Comparison of ENCODE assay signal across 8 mouse cellular contexts in genomic region chr17:74489024-74489900, GRCm38 (mm10). TPM values are rescaled to one million over a fixed set of nuclear protein-coding genes. Genes with fewer than 3 reads are reported as not detected.
A peak's percentile ranks its signal among the peaks of the same experiment; 100 is the strongest.
DNase-seq lines count a peak whose midpoint lies in the region; ATAC-seq and TF ChIP-seq lines count a peak whose summit lies in the region.

Gene Yipf4, plus strand, starts transcription at chr17:74489493.

- peaks cover 10% of the 10 kb centered on the region; the same call in 1 of the 2 replicates for H3K36me3 ChIP-seq in hindbrain, postnatal 0 days (ENCODE audit: insufficient read depth, low read length)

- intact Hi-C loops in gastrocnemius, adult 2 months (cut with DNase I) = loop anchor here (1.0 kb wide), 1 partner anchor 94 kb away; the partner anchor contains the start of gene Slc30a6
- intact Hi-C loops in left cerebral cortex, adult 2 months (cut with DNase I) = loop anchor here (1.0 to 5.0 kb wide), 2 partner anchors 39 to 92 kb away; partner anchors contain the start of genes Birc6 and Slc30a6

- DNase-seq in ZHBTc4 (ENCODE audit: low read depth, low spot score) = peak; percentile 91
- peak; percentile 96 for DNase-seq in gastrocnemius, adult 2 months
- peak; percentile 97 for DNase-seq in hindbrain, postnatal 0 days (ENCODE audit: low spot score)
- peak; percentile 96 to 98 for DNase-seq in left cerebral cortex, adult 2 months (ENCODE audit: extremely low spot score in 1 of 2, low spot score in 2 of 2)
- peak; percentile 99 for DNase-seq in right cerebral cortex, adult 2 months (ENCODE audit: low spot score in 2 of 2)
- peak; percentile 96 for DNase-seq in urinary bladder, postnatal 14 days (ENCODE audit: low spot score)

- H3K4me1 ChIP-seq in hindbrain, postnatal 0 days (ENCODE audit: insufficient read depth, low read length) = no peaks in the 10 kb centered on the region

- peak within 1 kb of the TSS; percentile 72 for H3K4me2 ChIP-seq in hindbrain, postnatal 0 days (ENCODE audit: low read depth, low read length)

- peak within 1 kb of the TSS; percentile 96 for H3K9ac ChIP-seq in hindbrain, postnatal 0 days (replicated peaks; ENCODE audit: low read length)

- H3K27ac ChIP-seq in gastrocnemius, adult 2 months = peak within 1 kb of the TSS; percentile 98
- H3K27ac ChIP-seq in hindbrain, postnatal 0 days = peak within 1 kb of the TSS; percentile 86
- H3K27ac ChIP-seq in left cerebral cortex, adult 2 months = peak within 1 kb of the TSS; percentile 90

- TF ChIP-seq CTCF in gastrocnemius, adult 2 months (IDR thresholded peaks at IDR 0.05) = no peak
- no peak for TF ChIP-seq CTCF in hindbrain, postnatal 0 days (IDR thresholded peaks at IDR 0.05; ENCODE audit: low read depth)
- TF ChIP-seq CTCF in left cerebral cortex, adult 2 months (IDR thresholded peaks at IDR 0.05) = no peak

- H3K27me3 ChIP-seq in hindbrain, postnatal 0 days (ENCODE audit: insufficient read depth, low read length) = no peaks in the 10 kb centered on the region

- no peaks in the 10 kb centered on the region for H3K9me3 ChIP-seq in hindbrain, postnatal 0 days (ENCODE audit: low read length)

- peak within 1 kb of the TSS; percentile 81 for H3K4me3 ChIP-seq in gastrocnemius, adult 2 months
- H3K4me3 ChIP-seq in hindbrain, postnatal 0 days (ENCODE audit: low read length) = peak within 1 kb of the TSS; percentile 100
- H3K4me3 ChIP-seq in left cerebral cortex, adult 2 months = peak within 1 kb of the TSS; percentile 99

- 4% methylated on average over 57 of the region's 58 CpGs for WGBS in hindbrain, postnatal 0 days

- peak; percentile 99 for ATAC-seq in common myeloid progenitor, adult 5-6 weeks (replicated peaks; ENCODE audit: low read depth, poor library complexity, severe bottlenecking)
- ATAC-seq in hindbrain, postnatal 0 days = peak; percentile 100
- ATAC-seq in megakaryocyte, adult 5-6 weeks (ENCODE audit: poor library complexity, severe bottlenecking) = peak; percentile 98

RNA-seq across cellular contexts. Expression of gene Yipf4, which starts in this region (rescaled TPM):
- 36.1 and 41.7 TPM in 2 replicates for total RNA-seq in common myeloid progenitor, adult 5-6 weeks (2017)
- 10 to 100 TPM; 28.4 to 36.7 TPM for total RNA-seq in gastrocnemius, adult 2 months (2021)
- 32.1 and 43.3 TPM in 2 replicates for total RNA-seq in hindbrain, postnatal 0 days (2014; rRNA removed)
- 53.5 and 55.2 TPM in 2 replicates for polyA plus RNA-seq in hindbrain, postnatal 0 days (2015; fragmentation: Nextera tagmentation; extraction: Ambion mirVana)
- 10 to 100 TPM; 76.7 to 89.5 TPM for total RNA-seq in left cerebral cortex, adult 2 months (2021)
- total RNA-seq in megakaryocyte, adult 5-6 weeks (2015) = 61.3 and 82.9 TPM in 2 replicates
- 60.1 and 62.7 TPM in 2 replicates for total RNA-seq in megakaryocyte, adult 5-6 weeks (2017)

Comparison
In these comparisons a context has a peak if more than half of its experiments do, and no peak if none do; other contexts are left out.
1. Peak in every context shown above with its lines: DNase-seq, ATAC-seq, H3K4me3 ChIP-seq and H3K27ac ChIP-seq.